Mouse (Mus musculus): ENCODE measurements around the gene Dalrd3.

DNA sequence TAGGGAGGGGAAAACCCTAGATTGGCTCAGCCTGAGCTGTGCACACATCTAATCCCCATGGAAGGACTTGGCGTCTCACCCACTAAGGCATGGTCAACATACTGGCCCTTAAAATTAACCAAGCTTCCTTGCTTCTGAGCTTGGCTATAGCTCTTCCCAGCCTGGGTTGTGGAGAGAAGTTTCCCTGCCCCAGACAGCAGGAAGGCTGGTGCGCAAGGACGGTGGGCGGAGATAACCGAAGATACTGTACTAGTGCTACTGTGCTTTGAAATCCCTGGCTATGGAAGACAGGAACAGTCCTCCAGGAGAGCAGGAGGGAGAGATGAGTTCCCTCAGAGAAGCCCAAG lies 9.6 kb downstream of the Dalrd3 start:
- no peak for TF ChIP-seq POLR2AphosphoS5 (IDR thresholded peaks at IDR 0.05; ENCODE audit: borderline replicate concordance, low read depth, low read length)
- TF ChIP-seq POLR2A (IDR thresholded peaks at IDR 0.05; ENCODE audit: control insufficient read depth in 1 of 2, insufficient read depth in 1 of 2, low read depth in 1 of 2, low read length in 2 of 2, poor library complexity in 1 of 2), result no peak
- no peak for TF ChIP-seq GATA1 (IDR thresholded peaks at IDR 0.05; ENCODE audit: low read depth, low read length)
- TF ChIP-seq BHLHE40 (IDR thresholded peaks at IDR 0.05; ENCODE audit: borderline replicate concordance, low read depth, low read length), result no peak
- no peak for TF ChIP-seq CTCF (IDR thresholded peaks at IDR 0.05 in 2 of 3, conservative IDR thresholded peaks at IDR 0.05 in 1 of 3; ENCODE audit: control insufficient read depth in 1 of 3, insufficient read depth in 1 of 3, low read depth in 2 of 3, low read length in 3 of 3, poor library complexity in 1 of 3, severe bottlenecking in 1 of 3)
- TF ChIP-seq MEF2A (IDR thresholded peaks at IDR 0.05; ENCODE audit: extremely low read depth, insufficient replicate concordance, low read depth, low read length, poor library complexity, severe bottlenecking), result no peak
- no peak for TF ChIP-seq USF2 (IDR thresholded peaks at IDR 0.05; ENCODE audit: borderline replicate concordance in 1 of 2, insufficient read depth in 1 of 2, low read depth in 1 of 2, low read length in 2 of 2)
- TF ChIP-seq HCFC1 (IDR thresholded peaks at IDR 0.05; ENCODE audit: low read depth, low read length), result no peak
- no peak for TF ChIP-seq TAL1 (IDR thresholded peaks at IDR 0.05; ENCODE audit: low read length)
- TF ChIP-seq MAX (IDR thresholded peaks at IDR 0.05; ENCODE audit: low read length), result no peak
- TF ChIP-seq TBP (IDR thresholded peaks at IDR 0.05; ENCODE audit: low read depth, low read length), result no peak
- TF ChIP-seq SMC3 (IDR thresholded peaks at IDR 0.05; ENCODE audit: low read depth, low read length), result no peak
